Mouse (Mus musculus): ENCODE measurements around the gene Arhgap10. TPM values are rescaled to one million over a fixed set of nuclear protein-coding genes. Genes with fewer than 3 reads are reported as not detected.

The Arhgap10 gene
- total and polyA plus RNA-seq, 2 experiments from 2014 or later = 2.3 to 5.4 TPM

DNA sequence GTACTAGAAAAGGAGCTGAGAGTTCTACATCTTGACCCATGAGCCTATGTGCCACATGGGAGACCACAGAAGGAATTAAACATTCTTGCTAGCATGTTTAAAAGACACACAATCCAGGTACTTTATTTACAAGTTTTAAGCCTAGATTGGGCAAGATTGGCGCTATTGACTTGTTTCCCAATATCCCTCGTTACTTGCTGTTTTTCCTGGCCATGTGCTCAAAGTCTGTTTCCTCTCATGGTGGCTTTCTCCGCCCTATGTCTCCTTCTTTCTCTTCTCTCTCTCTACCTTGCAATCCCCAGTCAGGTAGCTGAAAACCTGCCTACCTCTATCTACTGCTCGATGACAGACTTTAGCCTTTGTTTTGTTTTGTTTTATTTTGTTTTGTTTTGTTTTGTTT lies 27.9 kb upstream of the Arhgap10 start:
- 89% methylated on average over 4 of the region's 4 CpGs for WGBS
- DNase-seq (ENCODE audit: low spot score) = no peak

GRCm38 (mm10) chr8:77544428-77544827 lies 26.7 kb upstream of the Arhgap10 start:
- H3K27ac ChIP-seq (ENCODE audit: low read depth, low read length) = no peak overlapping the region
- H3K4me2 ChIP-seq (ENCODE audit: low read depth, low read length, poor library complexity, severe bottlenecking) = no peak overlapping the region
- 63% methylated on average over 3 of the region's 3 CpGs for WGBS
- no peaks in the 10 kb centered on the region for H3K4me1 ChIP-seq (ENCODE audit: insufficient read depth, low read length)
- H3K4me3 ChIP-seq (ENCODE audit: low read depth, low read length) = no peak overlapping the region
- no peak overlapping the region for H3K9ac ChIP-seq (replicated peaks; ENCODE audit: low read length, poor library complexity, severe bottlenecking)
- H3K9me3 ChIP-seq (ENCODE audit: low read length) = no peaks in the 10 kb centered on the region
- DNase-seq (ENCODE audit: low spot score) (no peak), ATAC-seq (ENCODE audit: low FRiP score) (no peak)
- no peak for TF ChIP-seq CTCF (IDR thresholded peaks at IDR 0.05)
- H3K27me3 ChIP-seq (ENCODE audit: insufficient read depth, low read length) = no peaks in the 10 kb centered on the region
- no peaks in the 10 kb centered on the region for H3K36me3 ChIP-seq (ENCODE audit: insufficient read depth, low read length)

More for the DNA sequence above, 27.9 kb upstream of the Arhgap10 start:
- no peaks in the 10 kb centered on the region for H3K36me3 ChIP-seq (ENCODE audit: insufficient read depth, low read length)
- H3K4me3 ChIP-seq (ENCODE audit: low read depth, low read length) = no peak overlapping the region
- no peaks in the 10 kb centered on the region for H3K27me3 ChIP-seq (ENCODE audit: insufficient read depth, low read length)
- TF ChIP-seq CTCF (IDR thresholded peaks at IDR 0.05) = no peak
- no peaks in the 10 kb centered on the region for H3K9me3 ChIP-seq (ENCODE audit: low read length)
- no peak for ATAC-seq (ENCODE audit: low FRiP score)
- H3K4me1 ChIP-seq (ENCODE audit: insufficient read depth, low read length) = no peaks in the 10 kb centered on the region
- H3K27ac ChIP-seq (ENCODE audit: low read depth, low read length) = no peak overlapping the region
- H3K4me2 ChIP-seq (ENCODE audit: low read depth, low read length, poor library complexity, severe bottlenecking) = no peak overlapping the region
- H3K9ac ChIP-seq (replicated peaks; ENCODE audit: low read length, poor library complexity, severe bottlenecking) = no peak overlapping the region

- Histone ChIP-seq H3K9ac (replicated peaks; ENCODE audit: low read length, poor library complexity, severe bottlenecking) (no peak overlapping the region), H3K27me3 (ENCODE audit: insufficient read depth, low read length) (no peaks in the 10 kb centered on the region), H3K9me3 (ENCODE audit: low read length) (no peaks in the 10 kb centered on the region), H3K4me1 (ENCODE audit: insufficient read depth, low read length) (no peaks in the 10 kb centered on the region), H3K27ac (ENCODE audit: low read depth, low read length) (no peak overlapping the region), H3K4me2 (ENCODE audit: low read depth, low read length, poor library complexity, severe bottlenecking) (no peak overlapping the region), H3K4me3 (ENCODE audit: low read depth, low read length) (no peak overlapping the region), H3K36me3 (ENCODE audit: insufficient read depth, low read length) (no peaks in the 10 kb centered on the region)
- ATAC-seq (ENCODE audit: low FRiP score) (no peak), DNase-seq (ENCODE audit: low spot score) (no peak)
- WGBS = 87% methylated on average over 6 of the region's 6 CpGs
- no peak for TF ChIP-seq CTCF (IDR thresholded peaks at IDR 0.05)
Observed at GRCm38 (mm10) chr8:77543152-77543777, 25.5 kb upstream of the Arhgap10 start.

DNA sequence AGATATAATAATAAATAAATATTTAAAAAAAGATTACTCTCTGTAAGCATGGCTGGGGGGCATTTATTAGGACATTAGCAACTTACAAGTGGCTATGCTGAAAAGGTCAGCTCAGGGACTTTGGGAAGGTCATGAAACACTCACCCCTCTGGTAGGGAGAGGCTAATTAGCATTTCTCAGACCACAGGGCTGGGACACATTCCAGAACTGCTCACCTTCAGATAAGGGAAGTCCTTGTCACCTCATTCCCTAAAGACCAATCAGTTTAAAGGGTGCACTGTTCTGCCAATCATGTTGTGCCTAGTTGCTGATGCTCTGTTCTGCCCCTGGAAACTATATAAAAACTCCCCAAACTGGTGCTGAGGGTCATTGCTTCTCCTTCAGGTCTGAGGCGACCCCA lies 20.5 kb upstream of the Arhgap10 start:
- Histone ChIP-seq H3K4me1 (ENCODE audit: insufficient read depth, low read length) (no peaks in the 10 kb centered on the region), H3K27ac (ENCODE audit: low read depth, low read length) (no peak overlapping the region), H3K36me3 (ENCODE audit: insufficient read depth, low read length) (no peaks in the 10 kb centered on the region), H3K9ac (replicated peaks; ENCODE audit: low read length, poor library complexity, severe bottlenecking) (no peak overlapping the region), H3K9me3 (ENCODE audit: low read length) (no peaks in the 10 kb centered on the region), H3K4me3 (ENCODE audit: low read depth, low read length) (no peak overlapping the region), H3K4me2 (ENCODE audit: low read depth, low read length, poor library complexity, severe bottlenecking) (no peak overlapping the region), H3K27me3 (ENCODE audit: insufficient read depth, low read length) (no peaks in the 10 kb centered on the region)
- DNase-seq (ENCODE audit: low spot score) (no peak), ATAC-seq (ENCODE audit: low FRiP score) (no peak)
- WGBS = 91% methylated on average over 1 of the region's 1 CpGs
- no peak for TF ChIP-seq CTCF (IDR thresholded peaks at IDR 0.05)

GRCm38 (mm10) chr8:77536821-77537220 lies 19.1 kb upstream of the Arhgap10 start:
- no peak for DNase-seq (ENCODE audit: low spot score)
- no peaks in the 10 kb centered on the region for H3K4me1 ChIP-seq (ENCODE audit: insufficient read depth, low read length)
- ATAC-seq (ENCODE audit: low FRiP score) = no peak
- H3K9ac ChIP-seq (replicated peaks; ENCODE audit: low read length, poor library complexity, severe bottlenecking) = no peak overlapping the region
- no peak for TF ChIP-seq CTCF (IDR thresholded peaks at IDR 0.05)
- H3K4me2 ChIP-seq (ENCODE audit: low read depth, low read length, poor library complexity, severe bottlenecking) = no peak overlapping the region
- H3K4me3 ChIP-seq (ENCODE audit: low read depth, low read length) = no peak overlapping the region
- 76% methylated on average over 12 of the region's 12 CpGs for WGBS
- H3K27me3 ChIP-seq (ENCODE audit: insufficient read depth, low read length) = no peaks in the 10 kb centered on the region
- no peak overlapping the region for H3K27ac ChIP-seq (ENCODE audit: low read depth, low read length)
- no peaks in the 10 kb centered on the region for H3K36me3 ChIP-seq (ENCODE audit: insufficient read depth, low read length)
- H3K9me3 ChIP-seq (ENCODE audit: low read length) = no peaks in the 10 kb centered on the region

DNA sequence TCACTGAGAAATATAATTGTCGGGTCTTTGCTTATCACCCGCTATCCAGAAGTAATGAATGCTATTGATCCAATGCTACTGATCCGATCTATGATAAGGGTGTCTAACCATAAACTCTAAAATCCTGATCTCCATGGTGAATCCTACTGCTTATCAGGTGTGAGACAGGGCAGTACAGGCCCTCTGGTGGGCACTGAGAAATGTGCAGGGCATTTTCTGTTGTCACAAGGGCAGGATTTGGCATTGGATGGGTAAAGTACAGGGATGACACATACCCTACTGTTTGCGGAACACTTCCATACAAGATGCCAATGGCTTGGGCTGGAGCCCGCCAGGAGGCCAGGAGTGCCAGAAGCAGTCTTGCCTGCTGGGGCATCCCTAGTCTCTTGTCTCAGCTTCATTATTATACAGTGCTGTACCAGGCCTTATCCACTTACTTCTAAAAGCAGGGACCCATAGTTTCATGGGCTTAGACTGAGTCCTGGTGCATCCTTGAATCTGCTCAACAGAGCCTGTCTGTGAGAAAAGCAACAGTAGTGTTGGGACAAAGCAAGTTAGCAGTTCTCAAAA lies 17.4 kb upstream of the Arhgap10 start:
- Histone ChIP-seq H3K4me1 (ENCODE audit: insufficient read depth, low read length) (no peaks in the 10 kb centered on the region), H3K9ac (replicated peaks; ENCODE audit: low read length, poor library complexity, severe bottlenecking) (no peak overlapping the region), H3K27ac (ENCODE audit: low read depth, low read length) (no peak overlapping the region), H3K27me3 (ENCODE audit: insufficient read depth, low read length) (no peaks in the 10 kb centered on the region), H3K36me3 (ENCODE audit: insufficient read depth, low read length) (no peaks in the 10 kb centered on the region), H3K4me2 (ENCODE audit: low read depth, low read length, poor library complexity, severe bottlenecking) (no peak overlapping the region), H3K4me3 (ENCODE audit: low read depth, low read length) (no peak overlapping the region), H3K9me3 (ENCODE audit: low read length) (no peaks in the 10 kb centered on the region)
- WGBS = 83% methylated on average over 5 of the region's 5 CpGs
- peak; percentile 90 for TF ChIP-seq CTCF (IDR thresholded peaks at IDR 0.05)
- peak; percentile 64 for DNase-seq (ENCODE audit: low spot score)
- peak; percentile 49; the same call in 1 of the 2 replicates for ATAC-seq (ENCODE audit: low FRiP score)
